Mouse (Mus musculus): ENCODE data around the gene Spryd7. TPM values are rescaled to one million over a fixed set of nuclear protein-coding genes. Genes with fewer than 3 reads are reported as not detected.

The Spryd7 gene
- total and polyA plus RNA-seq, 3 experiments, result 11.1 to 23.1 (median 14.0) TPM

GRCm38 (mm10) chr14:61511494-61511893 lies 45.2 kb downstream of the Spryd7 start:
- H3K4me2 ChIP-seq (ENCODE audit: insufficient read depth, low read depth, poor library complexity, severe bottlenecking), result no peak overlapping the region
- no peaks in the 10 kb centered on the region for H3K36me3 ChIP-seq (replicated peaks in 1 of 2; ENCODE audit: control insufficient read depth in 1 of 2, insufficient read depth in 1 of 2, low read length in 1 of 2)
- H3K27me3 ChIP-seq (replicated peaks), result no peaks in the 10 kb centered on the region
- peaks cover 6% of the 10 kb centered on the region for H3K9me3 ChIP-seq (replicated peaks; ENCODE audit: low read length)
- in situ Hi-C loops (cut with MboI; ENCODE audit: low pct_ligation_motif_present, low pct_unique_long_range_greater_than_20kb, low sequenced_read_pairs) (no loop called here), dilution Hi-C loops (cut with MboI; ENCODE audit: extremely low pct_ligation_motif_present, extremely low pct_unique_long_range_greater_than_20kb, low sequenced_read_pairs) (no loop called here)
- H3K4me1 ChIP-seq (ENCODE audit: control insufficient read depth in 1 of 2, insufficient read depth in 2 of 2), result no peaks in the 10 kb centered on the region
- no peak overlapping the region for H3K27ac ChIP-seq (ENCODE audit: insufficient read depth, low read depth)
- no peak overlapping the region for H3K9ac ChIP-seq (ENCODE audit: insufficient read depth, low read depth)
- TF ChIP-seq NELFE (IDR thresholded peaks at IDR 0.05; ENCODE audit: low read depth, low read length) (no peak), MEF2A (IDR thresholded peaks at IDR 0.05; ENCODE audit: borderline replicate concordance, low read depth, low read length) (no peak), GABPA (IDR thresholded peaks at IDR 0.05; ENCODE audit: insufficient replicate concordance, low read depth, low read length) (no peak), CHD2 (IDR thresholded peaks at IDR 0.05; ENCODE audit: low read length) (no peak), SIN3A (IDR thresholded peaks at IDR 0.05; ENCODE audit: low read length) (no peak), NRF1 (IDR thresholded peaks at IDR 0.05; ENCODE audit: low read depth, low read length) (no peak), RCOR1 (conservative IDR thresholded peaks at IDR 0.05; ENCODE audit: low read depth, low read length) (no peak), ZC3H11A (IDR thresholded peaks at IDR 0.05; ENCODE audit: low read depth, low read length) (no peak), USF2 (conservative IDR thresholded peaks at IDR 0.05; ENCODE audit: low read depth, low read length) (no peak), CHD1 (IDR thresholded peaks at IDR 0.05; ENCODE audit: low read depth, low read length) (no peak), USF1 (IDR thresholded peaks at IDR 0.05; ENCODE audit: low read depth, low read length) (no peak), JUN (IDR thresholded peaks at IDR 0.05; ENCODE audit: insufficient read depth, low read depth, low read length) (no peak), ELF1 (IDR thresholded peaks at IDR 0.05; ENCODE audit: low read depth, low read length) (no peak), JUND (conservative IDR thresholded peaks at IDR 0.05; ENCODE audit: low read depth, low read length) (no peak), POLR2AphosphoS2 (IDR thresholded peaks at IDR 0.05; ENCODE audit: low read depth, low read length) (no peak), TBP (conservative IDR thresholded peaks at IDR 0.05; ENCODE audit: low read depth, low read length) (no peak), POLR2A (IDR thresholded peaks at IDR 0.05; ENCODE audit: low read depth, low read length) (no peak)
- no peak overlapping the region for H3K4me3 ChIP-seq (replicated peaks in 1 of 3; ENCODE audit: low read depth in 2 of 3, low read length in 2 of 3, poor library complexity in 1 of 3)
- no peaks in the 10 kb centered on the region for H3K79me2 ChIP-seq (replicated peaks; ENCODE audit: control insufficient read depth, extremely low read depth, insufficient read depth, poor library complexity, severe bottlenecking)
- DNase-seq (ENCODE audit: extremely low read depth), result no peak

- dilution Hi-C loops (cut with MboI; ENCODE audit: extremely low pct_ligation_motif_present, extremely low pct_unique_long_range_greater_than_20kb, low sequenced_read_pairs) (no loop called here), in situ Hi-C loops (cut with MboI; ENCODE audit: low pct_ligation_motif_present, low pct_unique_long_range_greater_than_20kb, low sequenced_read_pairs) (loop anchor here (5.0 kb wide), 1 partner anchor 166 kb away; no protein-coding TSS in a partner anchor)
- no peaks in the 10 kb centered on the region for H3K27me3 ChIP-seq (replicated peaks)
- peak overlapping the region; percentile 41; the same call in 1 of the 2 replicates for H3K4me2 ChIP-seq (ENCODE audit: insufficient read depth, low read depth, poor library complexity, severe bottlenecking)
- no peaks in the 10 kb centered on the region for H3K36me3 ChIP-seq (replicated peaks in 1 of 2; ENCODE audit: control insufficient read depth in 1 of 2, insufficient read depth in 1 of 2, low read length in 1 of 2)
- H3K4me3 ChIP-seq (replicated peaks in 1 of 3; ENCODE audit: low read depth in 2 of 3, low read length in 2 of 3, poor library complexity in 1 of 3), result no peak overlapping the region
- peaks cover 2 to 40% of the 10 kb centered on the region in 2 experiments; a peak in 3 of 4 replicates for H3K4me1 ChIP-seq (ENCODE audit: control insufficient read depth in 1 of 2, insufficient read depth in 2 of 2)
- no peak overlapping the region for H3K27ac ChIP-seq (ENCODE audit: insufficient read depth, low read depth)
- TF ChIP-seq IRF4 (IDR thresholded peaks at IDR 0.05; ENCODE audit: low read depth, low read length) (no peak), RAD21 (IDR thresholded peaks at IDR 0.05; ENCODE audit: low read depth, low read length) (peak; percentile 90), ZMIZ1 (IDR thresholded peaks at IDR 0.05; ENCODE audit: low read depth, low read length) (no peak), CTCF (conservative IDR thresholded peaks at IDR 0.05 in 1 of 2, IDR thresholded peaks at IDR 0.05 in 1 of 2; ENCODE audit: low read depth in 2 of 2, low read length in 2 of 2) (peak; percentile 82 to 94), SMC3 (IDR thresholded peaks at IDR 0.05; ENCODE audit: low read depth, low read length) (peak; percentile 81), ELF1 (IDR thresholded peaks at IDR 0.05; ENCODE audit: low read depth, low read length) (no peak)
- no peaks in the 10 kb centered on the region for H3K9me3 ChIP-seq (replicated peaks; ENCODE audit: low read length)
- H3K79me2 ChIP-seq (replicated peaks; ENCODE audit: control insufficient read depth, extremely low read depth, insufficient read depth, poor library complexity, severe bottlenecking), result no peaks in the 10 kb centered on the region
- DNase-seq (ENCODE audit: extremely low read depth), result peak; percentile 72
- no peak overlapping the region for H3K9ac ChIP-seq (ENCODE audit: insufficient read depth, low read depth)
These were observed 58.8 kb downstream of the Spryd7 start for GRCm38 (mm10) chr14:61497716-61498490.
